Mouse (Mus musculus) small intestine, adult 2 months (tissue): ENCODE data around the gene Palm2.

Experiments used
- CTCF ChIP-seq: fragments of 200-500 bp; IDR thresholded peaks from 2 replicates; pipeline ENCODE4 v1.5.1; 2012; ENCODE audit warnings: low read depth, mild to moderate bottlenecking, control low read depth, inconsistent platforms, low read length, moderate library complexity, mixed read lengths; ENCODE audit not compliant: insufficient replicate concordance, insufficient read length; ENCODE audit errors: extremely low read depth
- POLR2A ChIP-seq: fragments of 200-500 bp; IDR thresholded peaks from 2 replicates; pipeline ENCODE4 v1.6.1; 2012; ENCODE audit warnings: low read depth, mild to moderate bottlenecking, control low read depth, inconsistent platforms, low read length, moderate library complexity

DNA sequence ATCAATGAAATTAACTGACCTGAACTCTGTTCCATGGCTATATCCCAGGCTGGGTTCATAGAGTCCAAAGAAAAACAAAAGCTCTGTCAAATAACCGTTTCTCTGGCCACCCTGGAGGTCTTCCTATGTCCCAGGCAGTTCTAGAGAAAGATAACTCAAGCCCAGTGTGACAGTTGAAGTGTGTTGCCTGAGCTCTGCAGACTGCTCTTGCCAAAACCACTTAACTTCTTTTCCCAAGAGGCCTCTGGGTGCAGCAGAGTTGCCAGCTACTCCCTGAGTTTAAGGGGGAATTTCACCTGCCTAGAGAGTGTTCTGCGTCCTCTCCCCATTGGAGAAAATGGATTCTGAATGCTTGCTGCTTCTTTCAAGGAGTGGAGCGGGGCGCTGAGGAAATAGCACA lies 158.7 kb downstream of the Palm2 start:
- TF ChIP-seq CTCF (no peak), POLR2A (no peak)
